Mouse (Mus musculus) midbrain, embryonic 11.5 days (tissue): ENCODE measurements around the gene Cldn14. TPM values are rescaled to one million over a fixed set of nuclear protein-coding genes. Genes with fewer than 3 reads are reported as not detected.
"Not testable (repeated sequence)": the region's sequence is repeated elsewhere in the genome, so short reads cannot be mapped to it uniquely, and the experiment has no call there.

Experiments
- ATAC-seq: fragments of 200-750 bp; cut with Nextera tagmentation; 2 replicates; pipeline ENCODE4 v1.8.0; 2017; ENCODE audit warnings: moderate TSS enrichment, moderate library complexity; ENCODE audit not compliant: low FRiP score
- DNase-seq: peaks from one replicate; pipeline ENCODE4 v3.0.0; 2015; ENCODE audit warnings: low spot score; ENCODE audit errors: missing footprints
- H3K27ac ChIP-seq: fragments of 300-500 bp; sonication (generic); 2 replicates; pipeline ENCODE4 v1.5.1; 2014; ENCODE audit warnings: low read depth, low read length
- H3K27me3 ChIP-seq: fragments of 300-500 bp; sonication (generic); 2 replicates; pipeline ENCODE4 v1.6.1; 2014; ENCODE audit warnings: mild to moderate bottlenecking, low read length, moderate library complexity, mixed read lengths; ENCODE audit not compliant: control insufficient read depth, insufficient read depth
- H3K36me3 ChIP-seq: fragments of 300-500 bp; sonication (generic); 2 replicates; pipeline ENCODE4 v1.6.1; 2014; ENCODE audit warnings: mild to moderate bottlenecking, low read length, moderate library complexity, mixed read lengths; ENCODE audit not compliant: control insufficient read depth, insufficient read depth
- H3K4me1 ChIP-seq: fragments of 300-500 bp; sonication (generic); 2 replicates; pipeline ENCODE4 v1.6.1; 2014; ENCODE audit warnings: low read length; ENCODE audit not compliant: control insufficient read depth, insufficient read depth
- H3K4me2 ChIP-seq: fragments of 300-500 bp; sonication (generic); 2 replicates; pipeline ENCODE4 v1.6.1; 2014; ENCODE audit warnings: mild to moderate bottlenecking, moderate library complexity
- H3K4me3 ChIP-seq: fragments of 300-500 bp; sonication (generic); 2 replicates; pipeline ENCODE4 v1.5.1; 2014; ENCODE audit warnings: low read depth, low read length
- H3K9ac ChIP-seq: fragments of 300-500 bp; sonication (generic); 2 replicates; pipeline ENCODE4 v1.6.1; 2014; ENCODE audit warnings: low read length
- H3K9me3 ChIP-seq: fragments of 300-500 bp; sonication (generic); 2 replicates; pipeline ENCODE4 v1.6.1; 2016; ENCODE audit warnings: low read length; ENCODE audit not compliant: control insufficient read depth
- WGBS: fragments of 180-500 bp; shearing (Covaris S2); extraction: QIAGEN DNeasy Blood & Tissue Kit; methylation state at CpG from one replicate; pipeline ENCODE4 v1.1.7; 2014; 5-methylcytosine and 5-hydroxymethylcytosine counted together
- polyA plus RNA-seq: library from polyadenylated mRNA; unstranded; fragments of >200 nt; fragmentation: Nextera tagmentation; extraction: Ambion mirVana; gene quantifications from 2 replicates; pipeline ENCODE4 v1.2.1, GENCODE M21; 2014

The Cldn14 gene
- polyA plus RNA-seq, 1 experiment from 2014 or later = not detected

DNA sequence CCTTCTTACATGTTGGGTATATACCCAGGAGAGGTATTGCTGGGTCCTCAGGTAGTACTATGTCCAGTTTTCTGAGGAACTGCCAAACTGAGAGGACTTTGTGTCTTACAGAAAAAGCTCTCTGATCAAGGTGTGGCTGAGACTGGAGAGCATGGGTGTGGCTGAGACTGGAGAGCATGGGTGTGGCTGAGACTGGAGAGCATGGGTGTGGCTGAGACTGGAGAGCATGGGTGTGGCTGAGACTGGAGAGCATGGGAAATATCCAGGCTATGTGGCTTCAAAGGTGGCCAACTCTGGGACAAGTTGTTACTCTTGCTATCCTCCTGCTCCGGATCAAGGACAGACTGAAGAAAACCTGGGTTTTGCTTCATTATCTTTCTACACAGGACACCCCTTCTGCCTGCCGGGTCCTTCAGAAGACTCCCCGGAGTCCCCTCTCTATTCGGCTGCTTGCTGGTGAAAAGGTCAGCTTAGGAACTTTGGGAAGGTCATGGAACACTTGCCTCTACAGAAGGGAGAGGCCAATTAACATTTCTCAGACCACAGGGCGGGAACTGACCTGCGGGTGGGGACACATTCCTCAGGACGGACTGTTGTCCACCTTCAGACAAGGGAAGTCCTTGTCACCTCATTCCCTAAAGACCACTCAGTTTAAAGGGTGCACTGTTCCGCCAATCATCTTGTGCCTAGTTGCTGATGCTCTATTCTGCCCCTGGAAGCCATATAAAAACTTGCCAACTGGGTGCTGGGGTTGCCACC, 4.9 kb upstream of the Cldn14 start:
- 76% methylated on average over 8 of the region's 8 CpGs for WGBS
- not testable (repeated sequence) for DNase-seq, H3K9me3 ChIP-seq, H3K27me3 ChIP-seq, H3K27ac ChIP-seq, H3K4me1 ChIP-seq, ATAC-seq, H3K36me3 ChIP-seq, H3K4me2 ChIP-seq, H3K9ac ChIP-seq, H3K4me3 ChIP-seq

DNA sequence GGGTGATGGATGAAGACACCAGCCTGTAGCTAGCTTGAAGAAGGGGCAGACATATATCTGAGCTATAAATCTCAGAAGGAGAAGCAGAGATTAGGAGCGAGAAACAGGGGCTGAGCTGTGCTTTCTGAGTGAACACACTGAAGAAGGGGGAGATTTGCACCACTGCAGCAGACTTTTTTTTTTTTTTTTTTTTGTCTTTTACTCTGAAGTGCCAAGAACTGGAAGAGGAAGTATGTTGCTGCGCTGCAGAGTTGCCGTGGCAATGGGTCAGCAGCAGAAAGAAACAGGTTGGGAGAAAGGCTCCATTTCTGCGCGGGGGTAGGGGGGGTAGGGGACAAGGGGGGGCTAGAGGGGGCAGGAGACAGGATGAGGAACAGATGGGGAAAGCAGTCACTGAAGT, 2.6 kb upstream of the Cldn14 start:
- Histone ChIP-seq H3K27ac (no peak overlapping the region), H3K36me3 (no peaks in the 10 kb centered on the region), H3K4me1 (peaks cover 10% of the 10 kb centered on the region), H3K4me3 (no peak overlapping the region), H3K27me3 (no peaks in the 10 kb centered on the region; the same call in 1 of the 2 replicates), H3K4me2 (no peak overlapping the region), H3K9ac (no peak overlapping the region), H3K9me3 (no peaks in the 10 kb centered on the region)
- ATAC-seq (no peak), DNase-seq (peak; percentile 69)
- 23% methylated on average over 5 of the region's 5 CpGs for WGBS

GRCm38 (mm10) chr16:94010633-94011032, 2.0 kb upstream of the Cldn14 start:
- peaks cover 10% of the 10 kb centered on the region for H3K4me1 ChIP-seq
- DNase-seq (no peak), ATAC-seq (no peak)
- H3K4me2 ChIP-seq = no peak overlapping the region
- H3K36me3 ChIP-seq = no peaks in the 10 kb centered on the region
- no peak overlapping the region for H3K9ac ChIP-seq
- WGBS = 76% methylated on average over 3 of the region's 3 CpGs
- no peak overlapping the region for H3K27ac ChIP-seq
- no peak overlapping the region for H3K4me3 ChIP-seq
- H3K9me3 ChIP-seq = no peaks in the 10 kb centered on the region
- no peaks in the 10 kb centered on the region; the same call in 1 of the 2 replicates for H3K27me3 ChIP-seq

- Histone ChIP-seq H3K4me3 (no peak overlapping the region), H3K27me3 (no peaks in the 10 kb centered on the region; the same call in 1 of the 2 replicates), H3K27ac (no peak overlapping the region), H3K9me3 (no peaks in the 10 kb centered on the region), H3K4me2 (no peak overlapping the region), H3K9ac (no peak overlapping the region), H3K36me3 (no peaks in the 10 kb centered on the region), H3K4me1 (peaks cover 10% of the 10 kb centered on the region)
- ATAC-seq (no peak), DNase-seq (peak; percentile 12)
- WGBS = 82% methylated on average over 5 of the region's 5 CpGs
Measured at GRCm38 (mm10) chr16:94010156-94010555, 1.5 kb upstream of the Cldn14 start.

- no peak for ATAC-seq
- Histone ChIP-seq H3K4me1 (peaks cover 10% of the 10 kb centered on the region), H3K27ac (no peak overlapping the region), H3K4me3 (no peak overlapping the region), H3K27me3 (no peaks in the 10 kb centered on the region; the same call in 1 of the 2 replicates), H3K9me3 (no peaks in the 10 kb centered on the region), H3K4me2 (no peak overlapping the region), H3K36me3 (no peaks in the 10 kb centered on the region), H3K9ac (no peak overlapping the region)
- WGBS = 77% methylated on average over 5 of the region's 5 CpGs
- peak; percentile 57 for DNase-seq
Measured at GRCm38 (mm10) chr16:94009356-94009755, 719 bp upstream of the Cldn14 start.

GRCm38 (mm10) chr16:94006706-94007665, 1.7 kb downstream of the Cldn14 start:
- Histone ChIP-seq H3K27ac (no peak overlapping the region), H3K9me3 (no peaks in the 10 kb centered on the region), H3K4me2 (peak overlapping the region; percentile 9; the same call in 1 of the 2 replicates), H3K9ac (no peak overlapping the region), H3K27me3 (no peaks in the 10 kb centered on the region; the same call in 1 of the 2 replicates), H3K36me3 (no peaks in the 10 kb centered on the region), H3K4me3 (no peak overlapping the region), H3K4me1 (peaks cover 10% of the 10 kb centered on the region)
- ATAC-seq = no peak
- WGBS = 49% methylated on average over 23 of the region's 23 CpGs
- peak; percentile 82 for DNase-seq

GRCm38 (mm10) chr16:94003478-94003877, 5.2 kb downstream of the Cldn14 start:
- H3K4me3 ChIP-seq = no peak overlapping the region
- H3K4me2 ChIP-seq = no peak overlapping the region
- H3K27me3 ChIP-seq = no peaks in the 10 kb centered on the region; the same call in 1 of the 2 replicates
- no peak overlapping the region for H3K9ac ChIP-seq
- peaks cover 10% of the 10 kb centered on the region for H3K4me1 ChIP-seq
- DNase-seq (peak; percentile 72), ATAC-seq (no peak)
- H3K9me3 ChIP-seq = no peaks in the 10 kb centered on the region
- H3K36me3 ChIP-seq = no peaks in the 10 kb centered on the region
- H3K27ac ChIP-seq = no peak overlapping the region
- 82% methylated on average over 6 of the region's 6 CpGs for WGBS

GRCm38 (mm10) chr16:94001366-94001765, 7.3 kb downstream of the Cldn14 start:
- H3K9me3 ChIP-seq = no peaks in the 10 kb centered on the region
- ATAC-seq (no peak), DNase-seq (peak; percentile 47)
- H3K4me2 ChIP-seq = no peak overlapping the region
- H3K4me1 ChIP-seq = no peaks in the 10 kb centered on the region
- WGBS = 83% methylated on average over 6 of the region's 6 CpGs
- no peak overlapping the region for H3K4me3 ChIP-seq
- H3K36me3 ChIP-seq = no peaks in the 10 kb centered on the region
- no peak overlapping the region for H3K27ac ChIP-seq
- no peaks in the 10 kb centered on the region for H3K27me3 ChIP-seq
- no peak overlapping the region for H3K9ac ChIP-seq

- no peak overlapping the region for H3K9ac ChIP-seq
- H3K36me3 ChIP-seq = no peaks in the 10 kb centered on the region
- no peaks in the 10 kb centered on the region for H3K4me1 ChIP-seq
- DNase-seq (peak; percentile 78), ATAC-seq (no peak)
- H3K4me3 ChIP-seq = no peak overlapping the region
- WGBS = 67% methylated on average over 5 of the region's 5 CpGs
- H3K9me3 ChIP-seq = no peaks in the 10 kb centered on the region
- H3K4me2 ChIP-seq = no peak overlapping the region
- H3K27me3 ChIP-seq = no peaks in the 10 kb centered on the region
- H3K27ac ChIP-seq = no peak overlapping the region
Measured at GRCm38 (mm10) chr16:93998895-93999294, 9.7 kb downstream of the Cldn14 start.
